Mouse (Mus musculus) embryonic facial prominence, embryonic 14.5 days (tissue): ENCODE results near the gene Smad6. TPM values are rescaled to one million over a fixed set of nuclear protein-coding genes. Genes with fewer than 3 reads are reported as not detected.

ENCODE experiments used
- ATAC-seq: fragments of 200-750 bp; cut with Nextera tagmentation; 2 replicates; pipeline ENCODE4 v1.8.0; 2017; ENCODE audit warnings: low read depth, moderate number of reproducible peaks, moderate TSS enrichment
- DNase-seq: peaks from one replicate; pipeline ENCODE4 v3.0.0-alpha.2; 2015; ENCODE audit warnings: low spot score
- H3K27ac ChIP-seq: fragments of 300-500 bp; sonication (generic); replicated peaks from 2 replicates; pipeline ENCODE4 v1.5.1; 2014; ENCODE audit warnings: low read depth, mild to moderate bottlenecking, low read length, moderate library complexity
- H3K27me3 ChIP-seq: fragments of 300-500 bp; sonication (generic); replicated peaks from 2 replicates; pipeline ENCODE4 v1.6.1; 2014; ENCODE audit warnings: low read length; ENCODE audit not compliant: control insufficient read depth, insufficient read depth
- H3K36me3 ChIP-seq: fragments of 300-500 bp; sonication (generic); 2 replicates; pipeline ENCODE4 v1.6.1; 2014; ENCODE audit warnings: low read length, mixed read lengths; ENCODE audit not compliant: control insufficient read depth, insufficient read depth
- H3K4me1 ChIP-seq: fragments of 300-500 bp; sonication (generic); 2 replicates; pipeline ENCODE4 v1.6.1; 2014; ENCODE audit warnings: antibody characterized with exemption, low read length; ENCODE audit not compliant: control insufficient read depth, insufficient read depth
- H3K4me2 ChIP-seq: fragments of 300-500 bp; sonication (generic); 2 replicates; pipeline ENCODE4 v1.6.1; 2014; ENCODE audit warnings: low read depth, mild to moderate bottlenecking, low read length, moderate library complexity, mixed read lengths
- H3K4me3 ChIP-seq: fragments of 300-500 bp; sonication (generic); 2 replicates; pipeline ENCODE4 v1.5.1; 2014; ENCODE audit warnings: low read depth, mild to moderate bottlenecking, low read length
- H3K9ac ChIP-seq: fragments of 300-500 bp; sonication (generic); 2 replicates; pipeline ENCODE4 v1.6.1; 2014; ENCODE audit warnings: low read depth, mild to moderate bottlenecking, low read length, moderate library complexity, mixed read lengths
- H3K9me3 ChIP-seq: fragments of 300-500 bp; sonication (generic); 2 replicates; pipeline ENCODE4 v1.6.1; 2016; ENCODE audit warnings: low read length; ENCODE audit not compliant: control insufficient read depth
- WGBS: fragments of 180-500 bp; shearing (Covaris S2); extraction: QIAGEN DNeasy Blood & Tissue Kit; methylation state at CpG from one replicate; pipeline ENCODE4 v1.1.7; 2014; 5-methylcytosine and 5-hydroxymethylcytosine counted together
- polyA plus RNA-seq: library from polyadenylated mRNA; unstranded; fragments of >200 nt; fragmentation: Nextera tagmentation; extraction: Ambion mirVana; gene quantifications from 2 replicates; pipeline ENCODE4 v1.2.1, GENCODE M21; 2014

The Smad6 gene
- polyA plus RNA-seq, 1 experiment from 2014 or later, result 8.8 TPM

DNA sequence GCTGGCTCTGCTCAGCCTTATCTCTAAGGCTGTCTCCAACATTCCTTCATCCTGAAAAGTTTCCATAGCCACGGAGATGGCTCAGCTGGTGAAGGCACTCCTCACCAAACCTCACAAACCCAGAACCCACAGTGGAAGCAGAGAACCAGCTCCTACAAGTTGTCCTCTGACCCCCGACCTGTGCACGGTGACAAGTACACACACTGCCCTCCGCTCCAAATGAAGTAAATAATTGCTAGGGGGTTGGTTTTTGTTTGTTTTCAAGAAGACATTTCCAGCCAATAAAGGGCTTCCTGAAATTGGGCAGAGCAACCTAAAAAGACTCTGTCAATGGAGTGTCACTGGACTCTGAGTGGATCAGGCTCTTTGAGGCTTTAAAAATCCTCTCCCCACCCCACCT lies 31.9 kb upstream of the Smad6 start:
- Histone ChIP-seq H3K27ac (no peak overlapping the region), H3K4me3 (no peak overlapping the region), H3K4me2 (no peak overlapping the region), H3K36me3 (no peaks in the 10 kb centered on the region), H3K27me3 (no peaks in the 10 kb centered on the region), H3K9ac (no peak overlapping the region), H3K4me1 (peaks cover 21% of the 10 kb centered on the region; the same call in 1 of the 2 replicates), H3K9me3 (no peaks in the 10 kb centered on the region)
- DNase-seq (no peak), ATAC-seq (no peak)
- 46% methylated on average over 4 of the region's 4 CpGs for WGBS

- Histone ChIP-seq H3K27ac (no peak overlapping the region), H3K9ac (no peak overlapping the region), H3K4me1 (peaks cover 9% of the 10 kb centered on the region; the same call in 1 of the 2 replicates), H3K36me3 (no peaks in the 10 kb centered on the region), H3K27me3 (no peaks in the 10 kb centered on the region), H3K4me2 (no peak overlapping the region), H3K9me3 (no peaks in the 10 kb centered on the region), H3K4me3 (no peak overlapping the region)
- ATAC-seq (no peak), DNase-seq (no peak)
- 86% methylated on average over 2 of the region's 2 CpGs for WGBS
These were observed 29.4 kb upstream of the Smad6 start for GRCm38 (mm10) chr9:64051241-64051640.

GRCm38 (mm10) chr9:64050513-64051065 lies 28.7 kb upstream of the Smad6 start:
- ATAC-seq (no peak), DNase-seq (no peak)
- no peaks in the 10 kb centered on the region for H3K27me3 ChIP-seq
- H3K4me3 ChIP-seq, result peak overlapping the region; percentile 28; the same call in 1 of the 2 replicates
- H3K27ac ChIP-seq, result no peak overlapping the region
- no peaks in the 10 kb centered on the region for H3K36me3 ChIP-seq
- H3K4me1 ChIP-seq, result peaks cover 9% of the 10 kb centered on the region; the same call in 1 of the 2 replicates
- no peaks in the 10 kb centered on the region for H3K9me3 ChIP-seq
- WGBS, result 33% methylated on average over 8 of the region's 8 CpGs
- H3K9ac ChIP-seq, result no peak overlapping the region
- H3K4me2 ChIP-seq, result peak overlapping the region; percentile 61

- DNase-seq (peak; percentile 89), ATAC-seq (peak; percentile 90)
- H3K4me3 ChIP-seq, result peak overlapping the region; percentile 28
- H3K27me3 ChIP-seq, result no peaks in the 10 kb centered on the region
- H3K27ac ChIP-seq, result peak overlapping the region; percentile 36
- WGBS, result 11% methylated on average over 32 of the region's 32 CpGs
- peak overlapping the region; percentile 21 for H3K9ac ChIP-seq
- peak overlapping the region; percentile 61 for H3K4me2 ChIP-seq
- no peaks in the 10 kb centered on the region for H3K9me3 ChIP-seq
- no peaks in the 10 kb centered on the region for H3K36me3 ChIP-seq
- H3K4me1 ChIP-seq, result peaks cover 17% of the 10 kb centered on the region
These were observed 27.9 kb upstream of the Smad6 start for GRCm38 (mm10) chr9:64049471-64050380.

DNA sequence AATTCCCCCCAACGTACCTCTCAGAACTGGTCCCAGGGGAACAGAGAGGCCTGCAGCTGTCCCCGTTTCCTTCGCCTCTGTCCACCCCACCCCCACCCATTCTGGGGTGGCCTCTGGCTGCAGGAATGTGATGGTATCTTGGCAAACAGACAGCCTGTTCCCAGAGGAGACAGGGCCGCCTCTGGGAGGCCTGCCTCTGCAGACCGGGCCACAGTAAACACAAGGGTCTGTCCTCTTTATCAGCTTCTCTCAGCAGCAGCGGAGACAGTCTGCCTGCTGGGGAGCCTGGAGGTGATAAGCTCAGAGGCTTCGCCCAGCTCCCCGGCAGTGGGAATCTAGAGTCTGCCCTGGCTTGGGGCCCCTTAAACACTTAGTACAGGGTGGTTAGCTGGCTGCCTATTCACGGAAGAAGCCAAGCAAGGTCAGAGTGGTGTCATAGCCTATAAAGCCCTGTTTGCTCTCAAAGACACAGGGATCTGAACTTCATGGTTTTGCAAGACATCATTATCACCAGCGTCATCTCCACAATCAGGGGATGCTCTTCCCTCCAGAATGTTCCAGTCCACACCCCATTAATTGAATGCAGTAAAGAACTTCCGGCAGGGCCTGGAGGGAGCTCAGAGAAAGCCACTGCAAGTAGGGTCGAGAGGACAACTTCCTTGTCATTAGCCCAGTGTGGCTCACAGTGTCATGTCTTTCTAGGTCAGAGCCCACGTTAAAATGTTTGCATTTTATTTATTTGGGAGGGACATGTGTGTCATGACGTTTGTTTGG lies 23.4 kb upstream of the Smad6 start:
- no peak overlapping the region for H3K4me3 ChIP-seq
- H3K4me2 ChIP-seq, result no peak overlapping the region
- H3K27me3 ChIP-seq, result no peaks in the 10 kb centered on the region
- DNase-seq, result peak; percentile 65
- no peak for ATAC-seq
- peaks cover 20% of the 10 kb centered on the region for H3K4me1 ChIP-seq
- WGBS, result 23% methylated on average over 14 of the region's 14 CpGs
- H3K9me3 ChIP-seq, result no peaks in the 10 kb centered on the region
- no peaks in the 10 kb centered on the region for H3K36me3 ChIP-seq
- peak overlapping the region; percentile 36; the same call in 1 of the 2 replicates for H3K9ac ChIP-seq
- 0 out of 2 replicates have a peak overlapping the region, but pooled peaks have one; percentile 13 for H3K27ac ChIP-seq

DNA sequence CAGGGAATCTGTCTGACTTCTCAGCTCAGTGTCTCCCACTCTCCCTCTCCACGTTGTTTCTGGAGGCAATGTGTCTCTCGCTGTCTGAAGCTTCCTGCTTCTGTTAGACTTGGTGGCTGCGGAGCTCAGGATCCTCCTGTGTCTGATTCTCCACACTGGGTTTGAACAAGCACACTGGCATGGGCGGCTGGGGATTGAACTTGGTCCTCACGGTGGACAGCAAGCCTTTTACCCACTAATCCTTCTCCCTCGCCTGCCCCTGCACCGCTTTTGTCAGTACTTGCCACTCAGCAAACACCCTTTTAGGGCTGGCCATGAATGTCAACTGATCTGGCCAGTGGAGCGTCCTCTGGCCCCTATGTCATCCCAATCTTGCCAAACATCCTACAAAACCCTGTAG lies 22.5 kb upstream of the Smad6 start:
- no peak for DNase-seq
- Histone ChIP-seq H3K4me1 (peaks cover 16% of the 10 kb centered on the region), H3K9me3 (no peaks in the 10 kb centered on the region), H3K36me3 (no peaks in the 10 kb centered on the region), H3K27ac (no peak overlapping the region), H3K27me3 (no peaks in the 10 kb centered on the region), H3K4me2 (no peak overlapping the region), H3K9ac (no peak overlapping the region), H3K4me3 (no peak overlapping the region)
- ATAC-seq, result no peak
- WGBS, result 73% methylated on average over 8 of the region's 8 CpGs

DNA sequence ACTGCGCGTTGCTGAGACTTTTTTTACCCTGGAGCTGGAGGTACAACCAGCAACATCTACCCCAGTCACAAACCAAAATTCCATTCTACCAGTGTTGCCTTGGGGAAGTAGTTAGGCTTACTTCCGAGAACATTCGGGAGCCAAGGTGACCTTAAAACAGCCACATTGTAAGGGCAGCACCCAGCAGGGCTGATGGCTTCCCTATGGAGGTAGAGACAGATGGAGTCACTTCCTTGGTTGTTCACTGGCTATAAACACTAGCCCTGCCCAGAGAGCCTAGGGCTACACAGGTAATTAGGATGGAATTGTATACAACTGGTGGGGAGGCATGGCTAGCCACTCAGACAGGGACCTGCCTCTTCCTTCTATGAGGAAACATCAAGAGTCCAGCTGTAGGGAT lies 21.1 kb upstream of the Smad6 start:
- Histone ChIP-seq H3K4me2 (no peak overlapping the region), H3K27me3 (no peaks in the 10 kb centered on the region), H3K9ac (no peak overlapping the region), H3K4me1 (peaks cover 11% of the 10 kb centered on the region), H3K27ac (no peak overlapping the region), H3K9me3 (no peaks in the 10 kb centered on the region), H3K36me3 (no peaks in the 10 kb centered on the region), H3K4me3 (no peak overlapping the region)
- no peak for ATAC-seq
- 74% methylated on average over 4 of the region's 4 CpGs for WGBS
- no peak for DNase-seq

- DNase-seq, result no peak
- Histone ChIP-seq H3K9ac (no peak overlapping the region), H3K9me3 (no peaks in the 10 kb centered on the region), H3K4me2 (no peak overlapping the region), H3K27me3 (no peaks in the 10 kb centered on the region), H3K4me3 (no peak overlapping the region), H3K36me3 (no peaks in the 10 kb centered on the region), H3K27ac (no peak overlapping the region), H3K4me1 (peaks cover 11% of the 10 kb centered on the region)
- ATAC-seq, result no peak
- WGBS, result 88% methylated on average over 8 of the region's 8 CpGs
These were observed 20.4 kb upstream of the Smad6 start for GRCm38 (mm10) chr9:64042216-64042615.
